Comparison of ENCODE assay signal across 9 mouse cellular contexts in the genomic region with DNA sequence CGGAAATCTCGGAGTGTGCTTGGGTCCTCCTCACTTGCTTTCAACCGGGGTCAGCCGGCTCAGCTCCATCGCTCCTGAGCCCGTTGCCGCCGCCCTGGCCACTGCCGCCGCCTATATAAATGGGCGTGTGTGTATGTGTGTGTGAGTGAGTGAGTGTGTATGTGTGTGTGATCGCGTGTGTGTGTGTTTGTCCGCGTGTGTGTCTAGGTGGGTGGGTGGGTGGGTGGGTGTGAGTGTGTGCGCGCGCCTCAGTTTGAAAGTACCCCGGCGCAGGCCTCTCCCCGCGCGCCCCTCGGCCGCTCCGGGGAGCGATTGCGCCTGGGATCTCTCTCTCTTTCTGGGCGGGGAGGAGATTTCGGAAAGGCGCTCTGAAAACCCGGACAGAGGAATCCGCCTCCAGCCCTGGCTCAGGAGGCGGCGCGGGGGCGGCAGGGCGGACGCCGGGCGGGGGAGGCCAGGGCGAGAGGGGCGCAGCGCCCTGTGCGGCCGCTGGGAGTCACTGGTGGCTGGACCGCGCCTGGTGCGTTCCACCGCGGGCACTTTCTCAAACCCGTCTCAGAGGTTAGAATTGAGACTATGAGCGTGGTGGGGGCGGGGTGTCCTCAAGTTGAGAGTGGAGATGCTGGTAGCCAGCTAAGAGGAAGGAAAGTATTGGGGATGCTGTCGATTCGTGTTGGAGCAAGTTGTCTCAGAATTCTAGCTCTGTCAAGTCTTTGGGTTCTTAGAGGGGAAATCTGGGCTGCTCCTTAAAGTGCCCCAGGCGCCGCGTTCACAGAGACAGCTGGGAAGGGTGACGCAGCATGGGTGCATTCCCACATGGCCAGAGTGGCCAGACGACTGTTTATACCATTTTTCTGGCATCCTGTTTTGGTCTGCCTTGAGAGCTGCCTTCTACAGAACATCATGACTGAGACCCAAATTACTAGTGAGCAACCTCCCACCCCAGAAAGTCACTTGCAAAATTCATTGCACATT. TPM values are rescaled to one million over a fixed set of nuclear protein-coding genes. Genes with fewer than 3 reads are reported as not detected.
DNase-seq lines count a peak whose midpoint lies in the region; ATAC-seq and TF ChIP-seq lines count a peak whose summit lies in the region.
"Had no signal": no experiment of that assay in that cellular context is flagged by ENCODE, and none has a peak within 500 bp of the region (broad histone marks: within the 10 kb centered on the region; RNA-seq: fewer than 3 reads in every experiment).

A gene (minus strand): TSS at position 94 of the 975 bp plus-strand sequence.

- H3K36me3 ChIP-seq in embryonic facial prominence, embryonic 12.5 days = no peaks in the 10 kb centered on the region
- H3K36me3 ChIP-seq in kidney, adult 2 months (ENCODE audit: control insufficient read depth, insufficient read depth, low read length) = no peaks in the 10 kb centered on the region
- H3K36me3 ChIP-seq in limb, embryonic 14.5 days (ENCODE audit: control insufficient read depth, insufficient read depth, low read length) = no peaks in the 10 kb centered on the region
- H3K36me3 ChIP-seq in midbrain, embryonic 15.5 days (replicated peaks) = no peaks in the 10 kb centered on the region
- H3K36me3 ChIP-seq in stomach, embryonic 15.5 days = no peaks in the 10 kb centered on the region
- H3K36me3 ChIP-seq: G1E had no signal

- no peaks in the 10 kb centered on the region for H3K9me3 ChIP-seq in embryonic facial prominence, embryonic 12.5 days
- no peaks in the 10 kb centered on the region for H3K9me3 ChIP-seq in limb, embryonic 14.5 days (ENCODE audit: control insufficient read depth, low read length)
- no peaks in the 10 kb centered on the region for H3K9me3 ChIP-seq in midbrain, embryonic 15.5 days
- no peaks in the 10 kb centered on the region for H3K9me3 ChIP-seq in stomach, embryonic 15.5 days
- H3K9me3 ChIP-seq: G1E had no signal

- H3K27me3 ChIP-seq in embryonic facial prominence, embryonic 12.5 days = peaks cover 36% of the 10 kb centered on the region
- H3K27me3 ChIP-seq in kidney, adult 2 months (replicated peaks; ENCODE audit: control insufficient read depth, insufficient read depth, low read length) = no peaks in the 10 kb centered on the region
- no peaks in the 10 kb centered on the region for H3K27me3 ChIP-seq in limb, embryonic 14.5 days (ENCODE audit: control insufficient read depth, insufficient read depth, low read length)
- peaks cover 4% of the 10 kb centered on the region; the same call in 1 of the 2 replicates for H3K27me3 ChIP-seq in midbrain, embryonic 15.5 days (replicated peaks)
- H3K27me3 ChIP-seq in stomach, embryonic 15.5 days (replicated peaks) = peaks cover 11% of the 10 kb centered on the region; the same call in 1 of the 2 replicates

- H3K9ac ChIP-seq in embryonic facial prominence, embryonic 12.5 days = peak within 1 kb of the TSS; percentile 68
- peak within 1 kb of the TSS; percentile 64 for H3K9ac ChIP-seq in limb, embryonic 14.5 days (ENCODE audit: low read depth, low read length, severe bottlenecking)
- peak within 1 kb of the TSS; percentile 64 for H3K9ac ChIP-seq in midbrain, embryonic 15.5 days
- H3K9ac ChIP-seq in stomach, embryonic 15.5 days = peak within 1 kb of the TSS; percentile 41

- peak within 1 kb of the TSS; percentile 58 for H3K4me3 ChIP-seq in embryonic facial prominence, embryonic 12.5 days
- peak within 1 kb of the TSS; percentile 65 for H3K4me3 ChIP-seq in kidney, adult 2 months (ENCODE audit: insufficient read depth, low read depth, low read length)
- H3K4me3 ChIP-seq in limb, embryonic 14.5 days (replicated peaks; ENCODE audit: low read length) = peak within 1 kb of the TSS; percentile 43
- peak within 1 kb of the TSS; percentile 67 for H3K4me3 ChIP-seq in midbrain, embryonic 15.5 days
- peak within 1 kb of the TSS; percentile 56 for H3K4me3 ChIP-seq in stomach, embryonic 15.5 days (replicated peaks)

- H3K4me1 ChIP-seq in embryonic facial prominence, embryonic 12.5 days = peaks cover 4% of the 10 kb centered on the region; the same call in 1 of the 2 replicates
- no peaks in the 10 kb centered on the region for H3K4me1 ChIP-seq in kidney, adult 2 months (ENCODE audit: control insufficient read depth, insufficient read depth, low read length)
- peaks cover 4% of the 10 kb centered on the region; the same call in 1 of the 2 replicates for H3K4me1 ChIP-seq in limb, embryonic 14.5 days (ENCODE audit: control insufficient read depth, insufficient read depth, low read length)
- peaks cover 13% of the 10 kb centered on the region; the same call in 1 of the 2 replicates for H3K4me1 ChIP-seq in midbrain, embryonic 15.5 days
- H3K4me1 ChIP-seq in stomach, embryonic 15.5 days = no peaks in the 10 kb centered on the region

- ATAC-seq in embryonic facial prominence, embryonic 12.5 days (ENCODE audit: insufficient number of reproducible peaks, insufficient read depth, low FRiP score, low TSS enrichment) = peak; percentile 87
- peak; percentile 91 for ATAC-seq in limb, embryonic 14.5 days (ENCODE audit: low FRiP score, low read depth)
- peak; percentile 86 for ATAC-seq in midbrain, embryonic 15.5 days (replicated peaks)
- peak; percentile 85; the same call in 1 of the 2 replicates for ATAC-seq in stomach, embryonic 15.5 days (ENCODE audit: insufficient read depth, low FRiP score, low read depth)

- 0 out of 2 replicates have a peak within 1 kb of the TSS, but pooled peaks have one; percentile 46 for H3K27ac ChIP-seq in embryonic facial prominence, embryonic 12.5 days
- H3K27ac ChIP-seq in kidney, adult 2 months (ENCODE audit: insufficient read depth, low read depth, low read length) = peak within 1 kb of the TSS; percentile 86
- no peak within 1 kb of the TSS for H3K27ac ChIP-seq in limb, embryonic 14.5 days (replicated peaks; ENCODE audit: low read depth, low read length)
- H3K27ac ChIP-seq in midbrain, embryonic 15.5 days = peak within 1 kb of the TSS; percentile 79
- peak within 1 kb of the TSS; percentile 35; the same call in 1 of the 2 replicates for H3K27ac ChIP-seq in stomach, embryonic 15.5 days

- peak; percentile 16 to 24 for DNase-seq in urinary bladder, adult 18-20 months (ENCODE audit: low spot score in 2 of 2)
- DNase-seq in urinary bladder, postnatal 10 days (ENCODE audit: low spot score) = no peak
- peak; percentile 55 for DNase-seq in heart, adult 8-10 months (ENCODE audit: low spot score)
- DNase-seq in kidney, adult 2 months = peak; percentile 85
- peak; percentile 77 for DNase-seq in limb, embryonic 14.5 days (ENCODE audit: low spot score)

- peak within 1 kb of the TSS; percentile 58 for H3K4me2 ChIP-seq in embryonic facial prominence, embryonic 12.5 days (replicated peaks)
- peak within 1 kb of the TSS; percentile 59 for H3K4me2 ChIP-seq in limb, embryonic 14.5 days (replicated peaks; ENCODE audit: low read depth, low read length, severe bottlenecking)
- H3K4me2 ChIP-seq in midbrain, embryonic 15.5 days = peak within 1 kb of the TSS; percentile 71
- H3K4me2 ChIP-seq in stomach, embryonic 15.5 days = peak within 1 kb of the TSS; percentile 71

- 31% methylated on average over 47 of the region's 61 CpGs for WGBS in embryonic facial prominence, embryonic 12.5 days
- WGBS in kidney, adult 2 months = 2% methylated on average over 45 of the region's 61 CpGs
- WGBS in limb, embryonic 14.5 days = 24% methylated on average over 53 of the region's 61 CpGs
- WGBS in midbrain, embryonic 15.5 days = 25% methylated on average over 61 of the region's 61 CpGs
- 16% methylated on average over 57 of the region's 61 CpGs for WGBS in stomach, embryonic 15.5 days

- TF ChIP-seq CTCF in kidney, adult 2 months (conservative IDR thresholded peaks at IDR 0.05; ENCODE audit: insufficient read depth, insufficient read length, low read depth, low read length) = no peak

- no peak for TF ChIP-seq POLR2A in kidney, adult 2 months (IDR thresholded peaks at IDR 0.05; ENCODE audit: low read depth, low read length)
- TF ChIP-seq POLR2A in limb, embryonic 14.5 days (IDR thresholded peaks at IDR 0.05; ENCODE audit: borderline replicate concordance, extremely low read depth, insufficient read depth, insufficient read length) = no peak

RNA-seq across cellular contexts. Expression of the gene that starts here (rescaled TPM):
- 3.4 and 3.7 TPM in 2 replicates for polyA plus RNA-seq in embryonic facial prominence, embryonic 12.5 days (2016; fragmentation: Nextera tagmentation; extraction: Ambion mirVana)
- total RNA-seq in heart, adult 8-10 months (2022) = under 1 TPM; 0.29 to 0.53 (median 0.47) TPM
- 3.7 and 4.6 TPM in 2 replicates for polyA plus RNA-seq in kidney, adult 2 months (2012; rRNA removed)
- 3.9 and 4.1 TPM in 2 replicates for polyA plus RNA-seq in limb, embryonic 14.5 days (2012; rRNA removed)
- polyA plus RNA-seq in limb, embryonic 14.5 days (2014; fragmentation: Nextera tagmentation; extraction: Ambion mirVana) = 2.4 and 2.6 TPM in 2 replicates
- 3.7 and 3.9 TPM in 2 replicates for polyA plus RNA-seq in midbrain, embryonic 15.5 days (2015; fragmentation: Nextera tagmentation; extraction: Ambion mirVana)
- polyA plus RNA-seq in stomach, embryonic 15.5 days (2015; fragmentation: Nextera tagmentation; extraction: Ambion mirVana) = 1.9 and 2.0 TPM in 2 replicates
- polyA plus RNA-seq: G1E had no signal

Comparison
In these comparisons a context has a peak if more than half of its experiments do, and no peak if none do; other contexts are left out.
1. Peak in DNase-seq in heart, adult 8-10 months; RNA of the gene not detected or under 1 TPM.